Mouse (Mus musculus) spleen, postnatal 10 days (tissue): ENCODE measurements around the gene Pknox2.

Source experiments
- DNase-seq, 2 experiments: peaks; one replicate each; pipeline ENCODE4 v3.0.0; 2021 to 2022; ENCODE audit warnings: low spot score in 2 of 2

The Pknox2 gene

GRCm38 (mm10) chr9:36942561-36942960 lies 204.6 kb downstream of the Pknox2 start:
- DNase-seq = no peak

- no peak for DNase-seq
Measured at GRCm38 (mm10) chr9:36942131-36942530, 205.1 kb downstream of the Pknox2 start.

GRCm38 (mm10) chr9:36941565-36941964 lies 205.6 kb downstream of the Pknox2 start:
- DNase-seq = no peak

GRCm38 (mm10) chr9:36938601-36939078 lies 208.6 kb downstream of the Pknox2 start:
- DNase-seq = no peak

GRCm38 (mm10) chr9:36933813-36934493 lies 213.3 kb downstream of the Pknox2 start:
- peak in 1 of 2 experiments; percentile 21 for DNase-seq

GRCm38 (mm10) chr9:36932950-36933812 lies 214.0 kb downstream of the Pknox2 start:
- DNase-seq = no peak

GRCm38 (mm10) chr9:36931657-36932056 lies 215.6 kb downstream of the Pknox2 start:
- no peak for DNase-seq

GRCm38 (mm10) chr9:36923753-36924152 lies 223.5 kb downstream of the Pknox2 start:
- DNase-seq = no peak

- no peak for DNase-seq
Measured at GRCm38 (mm10) chr9:36921718-36922415, 225.3 kb downstream of the Pknox2 start.

- DNase-seq = no peak
Measured at GRCm38 (mm10) chr9:36919472-36919871, 227.7 kb downstream of the Pknox2 start.

- no peak for DNase-seq
Measured at GRCm38 (mm10) chr9:36918582-36918981, 228.6 kb downstream of the Pknox2 start.

- no peak for DNase-seq
Measured at GRCm38 (mm10) chr9:36916915-36917314, 230.3 kb downstream of the Pknox2 start.

GRCm38 (mm10) chr9:36916362-36916761 lies 230.8 kb downstream of the Pknox2 start:
- peak; percentile 26 to 63 for DNase-seq

- no peak for DNase-seq
Measured at GRCm38 (mm10) chr9:36905452-36905851, 241.8 kb downstream of the Pknox2 start.

- DNase-seq = no peak
Measured at GRCm38 (mm10) chr9:36900464-36900863, 246.7 kb downstream of the Pknox2 start.

- DNase-seq = no peak
Measured at GRCm38 (mm10) chr9:36898560-36898959, 248.6 kb downstream of the Pknox2 start.

- DNase-seq = peak in 1 of 2 experiments; percentile 20
Measured at GRCm38 (mm10) chr9:36895009-36895693, 252.1 kb downstream of the Pknox2 start.

GRCm38 (mm10) chr9:36894242-36894641 lies 253.0 kb downstream of the Pknox2 start:
- DNase-seq = no peak

- no peak for DNase-seq
Measured at GRCm38 (mm10) chr9:36893413-36893990, 253.7 kb downstream of the Pknox2 start.

- DNase-seq = peak; percentile 8 to 53
Measured at GRCm38 (mm10) chr9:36890552-36890951, 256.7 kb downstream of the Pknox2 start.

- no peak for DNase-seq
Measured at GRCm38 (mm10) chr9:36885237-36885636, 262.0 kb downstream of the Pknox2 start.
